In the genomic region with DNA sequence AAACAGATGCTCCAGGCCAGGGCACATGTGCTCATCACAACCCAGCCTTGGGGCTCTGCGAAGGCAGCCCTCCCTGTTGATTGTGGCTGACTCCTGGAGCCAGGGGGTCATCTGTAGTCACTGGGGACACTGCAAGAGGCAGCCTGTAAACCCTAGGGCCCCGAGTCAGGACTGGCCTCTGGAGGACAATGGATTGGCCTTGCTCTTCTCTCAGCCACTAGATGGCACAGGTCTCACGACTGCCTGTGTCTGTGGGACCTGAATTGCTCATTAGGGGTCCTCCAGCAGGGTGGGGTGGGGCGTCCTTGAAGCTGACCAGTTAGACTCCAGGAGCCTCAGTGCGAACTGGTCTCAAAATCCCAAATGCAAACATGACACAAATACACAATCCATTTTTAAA, we compare ENCODE assay signal across 9 mouse cellular contexts. TPM values are rescaled to one million over a fixed set of nuclear protein-coding genes. Genes with fewer than 3 reads are reported as not detected.
A peak's percentile ranks its signal among the peaks of the same experiment; 100 is the strongest.
DNase-seq lines count a peak whose midpoint lies in the region; ATAC-seq lines count a peak whose summit lies in the region.
"Had no signal": no experiment of that assay in that cellular context is flagged by ENCODE, and none has a peak within 500 bp of the region (broad histone marks: within the 10 kb centered on the region; RNA-seq: fewer than 3 reads in every experiment).

No protein-coding gene starts in this region.

- WGBS in forebrain, embryonic 13.5 days = 22% methylated on average over 5 of the region's 5 CpGs
- 28% methylated on average over 5 of the region's 5 CpGs for WGBS in midbrain, embryonic 14.5 days

- H3K9ac ChIP-seq in forebrain, embryonic 13.5 days = no peak overlapping the region
- no peak overlapping the region; the same call in 1 of the 2 replicates for H3K9ac ChIP-seq in midbrain, embryonic 14.5 days (replicated peaks; ENCODE audit: low read length)
- H3K9ac ChIP-seq: embryonic facial prominence, embryonic 13.5 days; limb, embryonic 15.5 days had no signal

- H3K36me3 ChIP-seq in forebrain, embryonic 13.5 days (ENCODE audit: poor library complexity, severe bottlenecking) = peaks cover 34% of the 10 kb centered on the region
- H3K36me3 ChIP-seq in midbrain, embryonic 14.5 days (ENCODE audit: control insufficient read depth, insufficient read depth, low read length) = peaks cover 13% of the 10 kb centered on the region

- intact Hi-C loops in left cerebral cortex, postnatal 4 days (cut with DNase I) = loop anchor here (5.0 kb wide), 1 partner anchor 44 kb away; no protein-coding TSS in a partner anchor
- intact Hi-C loops in left cerebral cortex, postnatal 10 days (cut with DNase I) = loop anchor here (2.0 kb wide), 1 partner anchor 44 kb away; no protein-coding TSS in a partner anchor

- 0 out of 2 replicates have a peak, but pooled peaks have one; percentile 30 for ATAC-seq in forebrain, embryonic 13.5 days
- peak; percentile 58; the same call in 1 of the 2 replicates for ATAC-seq in midbrain, embryonic 14.5 days (ENCODE audit: low FRiP score, low TSS enrichment)

- no peak overlapping the region for H3K4me3 ChIP-seq in forebrain, embryonic 13.5 days
- no peak overlapping the region for H3K4me3 ChIP-seq in midbrain, embryonic 14.5 days (replicated peaks; ENCODE audit: low read depth, low read length)
- H3K4me3 ChIP-seq: embryonic facial prominence, embryonic 13.5 days; limb, embryonic 15.5 days had no signal

- no peak overlapping the region for H3K27ac ChIP-seq in forebrain, embryonic 13.5 days
- H3K27ac ChIP-seq in midbrain, embryonic 14.5 days (replicated peaks; ENCODE audit: low read depth, low read length) = peak overlapping the region; percentile 21; the same call in 1 of the 2 replicates
- H3K27ac ChIP-seq: embryonic facial prominence, embryonic 13.5 days; limb, embryonic 15.5 days had no signal

- H3K4me1 ChIP-seq in forebrain, embryonic 13.5 days = no peaks in the 10 kb centered on the region
- H3K4me1 ChIP-seq in midbrain, embryonic 14.5 days (ENCODE audit: control insufficient read depth, insufficient read depth, low read length) = no peaks in the 10 kb centered on the region
- H3K4me1 ChIP-seq: embryonic facial prominence, embryonic 13.5 days; limb, embryonic 15.5 days had no signal

- no peaks in the 10 kb centered on the region for H3K9me3 ChIP-seq in forebrain, embryonic 13.5 days (replicated peaks)
- no peaks in the 10 kb centered on the region for H3K9me3 ChIP-seq in midbrain, embryonic 14.5 days (ENCODE audit: control insufficient read depth, low read length)
- H3K9me3 ChIP-seq: embryonic facial prominence, embryonic 13.5 days; limb, embryonic 15.5 days had no signal

- H3K27me3 ChIP-seq in forebrain, embryonic 13.5 days = no peaks in the 10 kb centered on the region
- no peaks in the 10 kb centered on the region for H3K27me3 ChIP-seq in midbrain, embryonic 14.5 days (ENCODE audit: control insufficient read depth, insufficient read depth, low read length)
- H3K27me3 ChIP-seq: embryonic facial prominence, embryonic 13.5 days; limb, embryonic 15.5 days had no signal

- DNase-seq in left cerebral cortex, postnatal 4 days = peak; percentile 53
- no peak for DNase-seq in left cerebral cortex, postnatal 10 days (ENCODE audit: extremely low spot score in 1 of 2, low spot score in 2 of 2)
- DNase-seq in adrenal gland, postnatal 36 days = peak; percentile 33 to 39
- DNase-seq in midbrain, embryonic 14.5 days = peak; percentile 77
- DNase-seq in frontal cortex, postnatal 14 days (ENCODE audit: low spot score in 2 of 2) = no peak
- no peak for DNase-seq in right cerebral cortex, adult 18-20 months

- no peak overlapping the region for H3K4me2 ChIP-seq in forebrain, embryonic 13.5 days
- H3K4me2 ChIP-seq in midbrain, embryonic 14.5 days (ENCODE audit: low read length) = no peak overlapping the region
- H3K4me2 ChIP-seq: embryonic facial prominence, embryonic 13.5 days; limb, embryonic 15.5 days had no signal

RNA-seq across cellular contexts. Expression of gene Slc29a4, which starts 19.2 kb away (rescaled TPM):
- 100 to 1,000 TPM; 127 to 138 TPM for total RNA-seq in left cerebral cortex, postnatal 4 days (2021)
- 10 to 100 TPM; 64.9 to 77.5 TPM for total RNA-seq in left cerebral cortex, postnatal 10 days (2021)
- total RNA-seq in adrenal gland, postnatal 36 days (2021) = 10 to 100 TPM; 14.4 to 22.8 TPM
- polyA plus RNA-seq in forebrain, embryonic 13.5 days (2015; fragmentation: Nextera tagmentation; extraction: Ambion mirVana) = 50.9 and 54.0 TPM in 2 replicates
- polyA plus RNA-seq in midbrain, embryonic 14.5 days (2014; fragmentation: Nextera tagmentation; extraction: Ambion mirVana) = 78.0 and 82.6 TPM in 2 replicates

RNA-seq across cellular contexts. Expression of gene Wipi2, which starts 45.6 kb away (rescaled TPM):
- 10 to 100 TPM; 60.0 to 62.4 TPM for total RNA-seq in left cerebral cortex, postnatal 4 days (2021)
- total RNA-seq in left cerebral cortex, postnatal 10 days (2021) = 10 to 100 TPM; 79.9 to 87.7 TPM
- total RNA-seq in adrenal gland, postnatal 36 days (2021) = 100 to 1,000 TPM in 1 of 2 experiments, 10 to 100 TPM in 1; 95.2 to 104 TPM
- polyA plus RNA-seq in forebrain, embryonic 13.5 days (2015; fragmentation: Nextera tagmentation; extraction: Ambion mirVana) = 48.3 and 49.1 TPM in 2 replicates
- polyA plus RNA-seq in midbrain, embryonic 14.5 days (2014; fragmentation: Nextera tagmentation; extraction: Ambion mirVana) = 41.2 and 48.3 TPM in 2 replicates

Comparison
In these comparisons a context has a peak if more than half of its experiments do, and no peak if none do; other contexts are left out.
1. DNase-seq: peak in left cerebral cortex, postnatal 4 days (single experiment), adrenal gland, postnatal 36 days (2 of 2) and midbrain, embryonic 14.5 days (single experiment); none in left cerebral cortex, postnatal 10 days (0 of 2), frontal cortex, postnatal 14 days (0 of 2) and right cerebral cortex, adult 18-20 months (single experiment).